Mouse (Mus musculus) gastrocnemius, postnatal 36 days (tissue): Measurements from ENCODE around the gene Mtap. TPM values are rescaled to one million over a fixed set of nuclear protein-coding genes. Genes with fewer than 3 reads are reported as not detected.

ENCODE experiments used
- DNase-seq, 2 experiments: peaks; one replicate each; pipeline ENCODE4 v3.0.0; 2022
- intact Hi-C: fragments of 180-260 bp; cut with DNase I; formaldehyde crosslinking; loops from one replicate; pipeline ENCODE4 v1.15.1; 2025
- total RNA-seq, 2 experiments: library from RNA; stranded (reverse); gene quantifications; 2 replicates each; pipeline ENCODE4 v1.2.3; 2021

The Mtap gene
- total RNA-seq, 2 experiments from 2014 or later, result 13.4 to 14.7 TPM

DNA sequence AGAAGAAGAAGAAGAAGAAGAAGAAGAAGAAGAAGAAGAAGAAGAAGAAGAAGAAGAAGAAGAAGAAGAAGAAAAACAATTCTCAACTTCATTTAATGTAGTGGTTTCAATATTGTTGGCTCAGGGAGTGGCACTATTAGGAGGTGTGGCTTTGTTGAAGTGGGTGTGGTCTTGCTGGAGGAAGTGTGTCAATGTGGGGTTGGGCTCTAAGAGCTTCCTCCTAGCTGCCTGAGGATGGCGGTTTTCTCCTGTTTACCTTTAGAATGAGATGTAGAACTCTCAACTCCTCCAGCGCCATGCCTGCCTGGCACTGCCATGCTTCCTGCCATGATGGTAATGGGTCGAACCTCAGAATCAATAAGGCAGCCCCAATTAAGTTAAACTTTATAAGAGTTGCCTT, 5.1 kb upstream of the Mtap start:
- DNase-seq, result no peak
- intact Hi-C loops, result no loop called here

DNA sequence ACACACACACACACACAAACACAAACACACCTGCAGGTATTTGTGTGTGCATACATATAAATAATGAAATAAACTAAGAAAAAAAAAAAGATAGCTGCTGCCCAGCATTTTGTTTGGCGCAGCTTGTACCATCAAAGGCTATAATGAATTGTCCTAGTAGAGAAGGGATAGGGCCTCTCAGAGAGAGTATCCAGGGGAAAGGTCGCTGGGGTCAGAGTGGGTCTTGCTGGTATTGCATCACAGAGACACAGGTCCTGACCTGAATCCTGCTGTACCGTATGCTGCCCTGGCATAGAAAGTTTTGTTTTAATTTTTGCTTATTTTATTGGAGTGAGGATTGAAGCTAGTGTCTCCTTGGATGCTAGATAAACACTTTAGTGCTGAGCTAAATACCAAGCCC, 566 bp upstream of the Mtap start:
- intact Hi-C loops, result no loop called here
- no peak for DNase-seq

DNA sequence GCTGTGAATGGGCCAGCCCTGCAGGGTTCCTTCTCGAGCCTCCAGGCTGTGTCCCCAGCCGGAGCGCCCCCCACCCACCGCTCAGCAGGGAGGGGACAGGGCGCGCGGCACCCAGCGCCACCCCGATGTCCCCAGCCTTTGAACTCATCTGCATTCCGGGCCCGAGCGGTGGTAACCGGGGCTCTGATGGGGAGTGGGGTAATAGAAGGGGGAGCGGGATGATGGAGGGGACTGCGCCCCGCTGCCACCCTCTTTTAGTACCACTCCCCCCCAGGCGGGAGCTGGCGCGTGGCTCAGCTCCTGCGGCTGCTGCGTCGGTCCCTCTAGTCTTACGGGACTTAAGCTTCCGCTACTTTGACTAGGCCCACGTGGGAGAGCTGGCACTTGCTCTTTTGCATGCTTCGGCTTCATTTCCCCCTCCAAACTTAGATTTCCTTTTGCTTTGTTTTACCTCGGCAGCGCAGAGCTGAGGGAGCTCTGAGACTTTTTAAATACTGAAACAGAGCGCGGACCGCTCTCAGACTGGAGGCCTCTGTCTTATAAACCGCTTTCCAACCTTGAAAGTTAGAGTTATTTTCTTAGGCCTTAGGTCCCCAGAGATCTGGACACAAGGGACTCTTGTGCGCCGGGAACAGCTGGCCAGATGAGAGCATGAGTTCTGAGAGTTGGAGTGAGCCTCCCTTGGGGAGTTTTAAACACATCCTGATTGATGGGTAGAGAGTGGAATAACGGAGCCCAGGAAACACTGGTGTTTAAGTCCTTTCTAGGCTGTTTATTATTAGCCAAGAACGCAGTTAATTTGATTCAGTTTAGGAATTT, 829 bp downstream of the Mtap start:
- intact Hi-C loops, result no loop called here
- DNase-seq, result peak in 1 of 2 experiments; percentile 33

DNA sequence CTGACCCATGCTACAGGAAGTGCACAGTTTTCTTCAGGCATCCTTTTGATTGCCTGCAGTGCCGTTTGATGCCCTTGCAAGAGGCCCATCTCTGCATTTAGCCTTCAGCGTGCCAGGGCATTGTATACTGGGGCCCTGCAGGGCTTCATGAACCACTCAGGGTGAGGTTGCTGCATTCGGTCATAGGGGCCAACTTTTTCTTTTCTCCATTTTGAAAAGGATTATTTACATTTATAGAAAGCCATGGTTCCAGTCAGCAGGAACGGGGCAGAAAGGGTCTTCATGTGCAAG, 1.4 kb downstream of the Mtap start:
- intact Hi-C loops, result no loop called here
- DNase-seq, result no peak

DNA sequence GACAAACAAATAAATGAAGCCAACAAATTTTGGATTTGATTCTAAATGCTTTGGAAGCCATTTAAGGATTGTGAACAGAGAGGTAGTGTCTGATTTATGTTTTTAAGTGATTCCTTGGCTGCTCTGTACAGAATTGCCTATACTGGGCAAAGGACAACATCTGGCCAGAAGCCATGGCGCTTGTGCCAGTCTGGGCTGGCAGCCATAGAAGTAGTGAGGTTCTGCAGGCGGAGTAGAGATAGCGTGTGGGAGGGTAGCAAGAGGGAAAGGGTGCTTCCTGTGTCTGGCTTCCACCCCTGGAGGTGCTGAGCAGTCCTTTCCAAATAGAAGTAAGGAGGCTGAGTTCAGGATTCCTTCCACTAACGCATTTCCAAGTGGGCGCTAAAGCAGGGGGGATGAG, 3.9 kb downstream of the Mtap start:
- intact Hi-C loops, result no loop called here
- peak; percentile 28 to 39 for DNase-seq

DNA sequence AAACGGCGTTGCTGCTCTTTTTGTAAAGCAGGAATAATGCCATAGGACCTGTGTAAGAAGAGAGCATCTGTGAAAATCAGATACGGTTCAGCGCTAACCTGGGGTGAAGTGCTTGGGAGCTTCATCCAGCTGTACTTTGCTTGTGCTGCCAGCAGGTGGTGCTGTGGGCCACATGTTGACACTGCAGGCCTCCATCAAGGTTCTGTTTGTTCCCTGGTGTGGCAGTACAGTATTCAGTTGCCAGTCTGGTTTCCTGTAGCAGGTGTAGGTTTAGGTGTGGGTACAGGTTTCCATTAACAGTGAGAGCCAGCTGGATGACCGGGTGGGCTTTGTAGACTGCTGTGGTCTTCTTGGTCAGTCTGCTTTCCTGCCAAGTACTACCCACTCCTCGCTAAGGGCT, 8.5 kb downstream of the Mtap start:
- DNase-seq, result peak; percentile 58 to 59
- intact Hi-C loops, result loop anchor here (2.0 to 5.0 kb wide), 2 partner anchors 147 to 379 kb away; partner anchors contain the start of gene Cdkn2a

DNA sequence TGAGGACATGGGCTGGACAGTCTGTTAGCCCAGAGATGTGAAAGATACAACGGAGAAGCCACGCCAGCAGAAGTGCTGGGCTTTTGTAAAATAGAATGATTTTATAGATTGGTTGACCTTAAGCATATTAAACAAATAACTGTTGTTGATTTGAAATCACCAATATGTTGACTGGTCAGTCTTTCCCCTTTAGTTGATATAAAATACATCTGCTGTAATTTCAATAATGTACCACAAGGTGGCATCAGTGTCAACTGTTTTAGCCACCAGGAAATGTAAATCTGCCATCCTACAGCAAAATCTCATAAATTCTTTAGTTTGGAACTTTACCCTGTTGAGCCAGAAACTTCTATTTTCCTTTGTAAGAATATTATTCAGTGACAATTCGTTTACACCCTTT, 9.4 kb downstream of the Mtap start:
- DNase-seq, result no peak
- intact Hi-C loops, result loop anchor here (5.0 kb wide), 1 partner anchor 146 kb away; the partner anchor contains the start of gene Cdkn2a

DNA sequence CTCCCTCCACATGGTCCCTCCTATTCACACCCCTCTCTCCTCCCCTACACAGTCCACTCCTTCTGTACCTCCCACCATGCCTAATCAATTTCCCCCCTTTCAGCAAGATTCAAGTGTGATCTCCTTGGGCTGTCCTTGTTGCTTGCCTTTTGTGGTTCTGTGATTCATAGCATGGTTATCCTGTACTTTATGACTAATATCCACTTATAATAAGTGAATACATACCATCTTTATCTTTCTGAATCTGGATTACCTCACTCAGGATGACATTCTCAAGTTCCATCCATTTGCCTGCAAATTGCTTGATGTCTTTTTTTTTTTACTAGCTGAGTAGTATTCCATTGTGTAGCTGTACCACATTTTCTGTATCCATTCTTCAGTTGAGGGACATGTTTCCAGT, 12.3 kb downstream of the Mtap start:
- DNase-seq, result no peak
- intact Hi-C loops, result loop anchor here (5.0 kb wide), 1 partner anchor 143 kb away; the partner anchor contains the start of gene Cdkn2a

DNA sequence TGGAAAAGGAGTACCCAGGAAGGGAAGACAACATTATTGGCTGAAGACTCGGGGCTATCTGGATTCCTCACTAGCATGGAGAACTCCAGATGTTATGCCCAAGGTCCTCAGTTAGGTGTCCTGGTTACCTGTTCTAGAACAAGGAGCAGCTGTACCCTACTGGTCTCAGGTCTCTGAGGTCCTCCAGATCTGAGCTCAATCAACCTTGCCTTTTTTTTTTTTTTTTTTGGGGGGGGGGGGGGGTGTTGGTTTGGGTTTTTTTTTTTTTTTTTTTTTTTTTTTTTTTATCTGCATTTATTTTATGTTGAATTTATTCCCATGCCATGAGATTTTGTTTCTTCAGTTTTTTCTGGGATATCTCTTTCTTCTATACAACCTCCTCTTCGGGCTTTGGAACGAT, 24.5 kb downstream of the Mtap start:
- intact Hi-C loops, result no loop called here
- DNase-seq, result no peak

DNA sequence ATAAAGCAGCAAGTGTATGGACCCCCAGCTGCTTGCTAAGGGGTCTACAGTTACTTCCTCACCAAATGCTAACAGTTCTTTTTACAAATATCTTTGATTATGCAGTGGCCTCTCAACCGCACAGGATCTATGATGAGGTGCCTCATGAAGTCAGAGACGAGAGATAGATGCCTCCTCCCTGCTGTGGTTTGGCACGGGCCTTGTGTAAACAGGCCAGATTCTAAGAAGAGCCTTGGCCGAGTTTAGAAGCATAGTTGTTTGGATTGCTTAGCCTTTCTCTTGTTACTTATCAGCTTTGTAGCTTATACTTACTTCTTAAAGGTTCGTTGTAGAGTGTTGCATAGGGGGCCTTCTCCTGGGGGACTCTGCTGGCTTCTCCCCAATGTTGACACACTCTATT, 25.6 kb downstream of the Mtap start:
- intact Hi-C loops, result no loop called here

DNA sequence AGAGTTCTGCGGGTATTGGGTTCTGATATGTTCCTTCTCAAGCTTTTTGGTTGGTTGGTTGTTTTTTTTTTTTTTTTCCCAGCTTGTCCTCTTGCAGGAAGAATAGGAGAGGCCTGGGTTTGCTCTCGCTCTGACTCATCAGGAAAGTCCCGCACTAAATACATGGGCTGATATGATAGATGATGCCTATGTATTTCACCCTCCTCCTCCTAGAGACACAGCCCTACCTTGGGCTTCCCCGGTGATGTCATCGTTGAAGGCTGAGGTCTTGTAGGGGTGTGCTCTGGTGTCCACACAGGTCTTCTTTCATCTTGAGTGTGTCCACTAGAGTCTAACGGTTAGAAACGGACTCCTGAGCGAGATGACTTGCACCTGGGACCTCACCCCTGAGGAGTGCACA, 26.7 kb downstream of the Mtap start:
- DNase-seq, result no peak
- intact Hi-C loops, result no loop called here

More for the DNA sequence above, 25.6 kb downstream of the Mtap start:
- DNase-seq, result no peak

DNA sequence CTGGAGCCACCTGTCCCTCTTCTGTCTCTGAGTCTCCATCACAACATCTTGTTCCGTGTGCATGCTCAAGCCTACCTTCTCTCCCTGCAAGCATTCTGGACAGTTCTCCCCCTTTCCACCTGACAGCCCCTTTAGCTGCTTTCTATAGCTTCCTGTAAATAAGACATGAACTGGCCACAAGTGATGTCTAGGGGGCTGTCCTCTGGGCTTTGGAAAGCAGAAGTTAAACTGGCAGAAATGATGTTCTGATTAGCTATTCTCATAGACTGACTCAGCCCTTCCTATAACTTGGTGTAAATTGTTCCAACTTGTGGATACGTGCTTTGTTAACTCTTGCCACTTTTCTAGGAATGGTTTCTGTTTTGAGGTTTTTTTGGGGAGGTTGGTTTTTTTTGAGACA, 27.8 kb downstream of the Mtap start:
- DNase-seq, result no peak
- intact Hi-C loops, result no loop called here

DNA sequence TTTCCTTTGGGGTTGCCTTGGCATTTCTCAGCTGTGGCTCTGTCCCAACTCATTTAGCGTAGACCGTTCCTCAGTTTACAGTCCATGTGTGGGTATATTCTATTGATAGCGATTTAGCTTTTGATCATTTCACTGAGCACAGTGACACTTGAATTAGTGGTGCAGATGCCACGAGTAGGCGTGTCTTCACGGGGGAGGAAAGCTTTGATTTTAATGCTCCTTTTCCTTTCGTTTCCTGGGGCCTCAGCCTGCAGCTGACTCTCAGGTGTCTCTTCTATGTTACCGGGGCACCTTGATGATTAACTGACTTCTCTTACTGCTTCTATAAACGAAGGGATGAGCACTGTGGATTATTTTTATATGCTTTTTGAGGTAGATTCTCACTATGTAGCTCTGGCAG, 32.0 kb downstream of the Mtap start:
- intact Hi-C loops, result no loop called here
- no peak for DNase-seq

DNA sequence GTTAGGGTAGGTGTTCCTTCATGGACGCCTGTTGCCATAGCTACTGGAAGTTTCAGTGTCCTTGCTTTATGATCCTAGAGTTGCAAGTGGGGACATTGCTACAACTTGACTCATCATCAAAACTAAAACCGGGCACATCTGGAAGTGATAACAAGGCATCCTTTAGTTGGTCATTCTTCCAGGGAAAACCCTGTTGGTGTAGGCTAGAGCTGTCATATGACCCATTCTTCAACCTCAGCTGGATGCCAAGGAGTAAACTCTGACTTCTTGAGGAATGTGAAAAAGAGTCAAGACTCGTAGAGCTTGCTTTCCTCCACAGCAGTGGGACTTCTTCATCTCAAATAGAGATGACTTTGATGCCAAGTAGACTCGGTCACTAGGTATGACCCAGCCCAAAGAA, 32.8 kb downstream of the Mtap start:
- no peak for DNase-seq

DNA sequence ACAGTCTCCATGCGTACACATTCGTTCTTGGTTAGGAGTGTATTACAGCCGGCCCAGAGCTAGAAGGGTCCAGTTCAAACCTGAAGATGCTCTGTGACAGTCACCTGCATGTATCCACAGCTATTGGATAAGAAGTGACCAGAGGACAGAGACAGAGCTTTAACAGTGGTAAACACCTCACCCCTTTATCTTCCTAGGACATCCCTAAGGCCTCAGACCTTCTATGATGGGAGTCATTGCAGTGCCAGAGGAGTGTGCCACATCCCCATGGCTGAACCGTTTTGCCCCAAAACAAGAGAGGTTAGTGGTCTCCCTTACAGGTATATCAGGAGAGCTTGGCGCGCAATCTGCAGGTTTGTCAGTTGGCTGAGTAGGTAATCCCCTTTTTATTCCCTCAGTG, 34.0 kb downstream of the Mtap start:
- no peak for DNase-seq
- intact Hi-C loops, result no loop called here

More for the DNA sequence above, 32.8 kb downstream of the Mtap start:
- intact Hi-C loops, result no loop called here

DNA sequence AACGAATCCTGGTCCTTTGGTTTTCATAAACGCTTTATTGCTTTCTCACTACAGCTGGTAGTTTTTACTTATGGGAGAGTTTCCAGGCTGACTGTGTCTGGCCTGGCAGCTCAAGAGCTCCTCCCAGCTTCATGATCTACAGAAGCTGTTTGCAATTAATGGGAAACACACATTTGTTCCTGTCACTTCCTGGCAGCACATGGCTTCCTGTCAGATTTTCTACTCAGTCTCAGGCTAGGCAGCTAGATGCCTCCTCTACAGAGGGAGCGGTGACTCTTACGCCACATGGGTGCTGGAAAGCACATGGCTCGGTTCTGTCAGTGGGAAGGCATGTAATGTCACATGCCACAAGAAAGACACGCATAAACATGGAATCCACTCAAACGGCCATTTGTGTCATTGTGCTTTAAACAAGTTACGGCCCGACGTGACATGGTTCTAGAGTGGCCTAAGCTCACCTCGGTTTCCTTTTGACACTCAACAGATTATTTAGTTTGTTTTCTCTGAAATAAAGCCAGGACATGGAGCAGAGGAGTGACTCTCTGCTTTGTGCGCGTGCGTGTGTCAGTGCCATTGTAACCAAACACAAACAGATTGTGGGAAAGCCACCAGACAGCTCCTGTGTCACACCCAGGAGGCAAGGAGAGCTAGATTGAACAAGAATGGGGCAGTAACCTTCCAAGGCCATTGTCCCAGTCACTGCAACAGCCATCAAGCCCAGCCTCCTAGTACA, 36.1 kb downstream of the Mtap start:
- intact Hi-C loops, result no loop called here
- DNase-seq, result no peak

DNA sequence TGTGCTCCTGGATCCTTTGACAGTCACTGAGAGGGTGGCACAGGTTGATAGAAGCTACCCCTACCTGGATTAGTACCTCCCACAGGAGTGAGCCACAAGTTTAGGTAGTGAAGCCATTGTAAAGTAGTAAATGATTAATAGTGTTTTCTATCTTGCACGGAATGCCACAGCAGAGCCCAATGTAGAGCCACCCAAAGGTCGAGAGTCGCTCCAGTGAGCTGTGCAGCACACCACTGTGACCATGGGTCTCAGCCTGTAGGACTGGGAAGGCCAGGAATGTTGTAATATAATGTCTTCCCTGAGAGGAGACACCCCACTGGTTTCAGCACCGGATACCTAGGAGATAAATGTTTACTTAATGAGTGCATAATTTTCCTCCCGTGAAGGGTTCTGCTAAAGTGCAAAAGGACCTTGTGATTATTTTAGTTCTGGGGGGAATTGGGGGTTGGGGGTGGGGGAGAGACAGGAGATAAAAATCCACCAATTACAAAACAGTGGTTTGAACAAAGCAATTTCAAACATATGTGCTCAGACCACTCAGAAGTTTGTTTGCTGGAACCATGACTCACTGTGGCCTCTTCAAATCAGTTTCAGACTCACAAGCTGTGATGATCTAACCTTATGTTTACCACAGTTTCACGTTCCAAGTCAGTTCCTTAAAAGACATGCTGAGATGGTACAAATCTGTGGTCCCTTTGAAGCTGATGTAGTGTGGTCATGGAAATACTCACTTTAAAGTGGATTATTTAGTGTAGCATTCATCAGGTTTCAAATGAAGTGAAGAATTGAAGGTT, 40.8 kb downstream of the Mtap start:
- no peak for DNase-seq
- intact Hi-C loops, result no loop called here

DNA sequence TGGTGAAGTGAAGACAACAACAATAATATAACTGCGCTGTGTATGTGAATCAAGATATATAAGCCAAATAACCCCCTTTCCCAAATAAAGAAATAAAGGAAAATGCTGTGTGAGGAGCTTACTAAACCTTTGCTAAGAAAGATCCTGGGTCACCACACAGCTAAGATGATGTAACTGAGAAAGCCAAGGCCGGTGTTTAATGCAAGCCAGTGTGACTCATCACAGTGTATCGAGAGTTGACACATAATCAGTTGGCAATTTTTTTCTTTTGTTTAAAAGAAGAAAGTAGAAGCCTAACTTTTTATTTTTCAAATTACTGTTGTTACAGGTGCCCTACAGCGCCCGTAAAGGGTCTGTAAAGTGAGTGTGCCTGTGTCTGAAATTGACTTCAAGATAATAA, 43.2 kb downstream of the Mtap start:
- DNase-seq, result no peak
- intact Hi-C loops, result no loop called here

DNA sequence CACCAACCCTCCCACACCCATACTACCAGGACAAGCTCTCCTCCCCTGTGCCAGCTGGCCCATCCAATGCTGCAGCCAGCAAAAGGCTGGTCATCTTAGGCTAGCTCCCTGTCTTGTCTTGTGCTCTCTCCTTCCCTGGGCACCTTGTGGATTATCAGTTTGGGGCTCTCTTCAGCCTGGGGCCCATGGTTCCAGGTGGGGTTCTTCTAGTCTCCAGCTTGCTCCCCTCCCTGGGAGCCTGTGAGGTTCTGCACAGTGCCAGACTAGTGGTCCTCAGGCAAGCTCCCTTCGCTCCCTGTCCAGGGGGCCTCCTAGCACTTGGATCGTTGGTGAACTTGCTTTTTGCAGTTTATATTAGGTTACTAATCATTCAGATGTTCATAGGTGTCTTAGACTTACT, 44.7 kb downstream of the Mtap start:
- DNase-seq, result no peak
- intact Hi-C loops, result no loop called here

DNA sequence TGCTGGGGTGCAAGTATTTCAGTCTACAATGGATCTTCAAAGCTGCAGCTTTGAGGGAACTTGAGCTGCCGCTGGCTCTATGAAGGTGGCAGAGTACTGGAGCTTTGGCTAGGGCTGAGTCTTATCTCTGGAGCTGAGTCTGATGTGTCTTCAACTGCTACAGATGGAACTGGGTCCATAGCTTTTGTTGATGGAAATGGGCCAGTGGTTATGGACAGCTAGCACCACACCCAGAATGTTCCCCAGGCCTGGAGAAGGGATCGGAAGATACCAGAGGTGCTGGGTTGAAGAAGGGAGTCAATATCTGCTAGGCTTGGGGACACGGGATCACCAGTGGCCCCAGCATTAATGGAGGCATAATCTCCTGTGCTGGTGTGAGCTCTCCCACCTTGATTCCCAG, 45.6 kb downstream of the Mtap start:
- intact Hi-C loops, result no loop called here
- DNase-seq, result no peak

DNA sequence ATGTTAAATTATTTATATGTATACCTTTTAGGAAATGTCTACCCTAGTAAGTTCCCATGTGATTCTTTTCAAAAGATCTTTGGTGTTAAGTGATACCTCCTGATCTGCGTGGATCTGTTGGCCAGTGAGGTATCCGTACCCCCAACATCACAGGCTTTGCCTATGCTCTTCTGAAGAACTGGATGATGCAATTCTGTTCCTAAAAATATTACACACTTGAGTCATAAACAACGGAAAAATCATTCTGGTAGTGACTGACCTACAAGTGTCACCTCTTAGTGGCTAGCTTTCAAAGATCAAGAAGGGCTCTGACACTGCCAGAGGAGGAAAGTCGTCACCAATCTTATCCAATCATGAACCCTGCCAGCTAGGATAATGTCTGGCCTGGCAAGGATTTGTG, 58.6 kb downstream of the Mtap start:
- no peak for DNase-seq

More for the DNA sequence above, 58.6 kb downstream of the Mtap start:
- intact Hi-C loops, result no loop called here
